Mouse (Mus musculus): ENCODE results near the gene Slc25a25.

- TF ChIP-seq CTCF (IDR thresholded peaks at IDR 0.05; ENCODE audit: borderline replicate concordance, insufficient read depth, low read length) (peak; percentile 72), POLR2A (IDR thresholded peaks at IDR 0.05; ENCODE audit: low read depth, low read length) (no peak)
Measured at GRCm38 (mm10) chr2:32488679-32489078, 37.4 kb upstream of the Slc25a25 start.

Data from embryonic fibroblast, embryonic 13.5 days (primary cell).